Mouse (Mus musculus): ENCODE results near the gene Tmem252.

DNA sequence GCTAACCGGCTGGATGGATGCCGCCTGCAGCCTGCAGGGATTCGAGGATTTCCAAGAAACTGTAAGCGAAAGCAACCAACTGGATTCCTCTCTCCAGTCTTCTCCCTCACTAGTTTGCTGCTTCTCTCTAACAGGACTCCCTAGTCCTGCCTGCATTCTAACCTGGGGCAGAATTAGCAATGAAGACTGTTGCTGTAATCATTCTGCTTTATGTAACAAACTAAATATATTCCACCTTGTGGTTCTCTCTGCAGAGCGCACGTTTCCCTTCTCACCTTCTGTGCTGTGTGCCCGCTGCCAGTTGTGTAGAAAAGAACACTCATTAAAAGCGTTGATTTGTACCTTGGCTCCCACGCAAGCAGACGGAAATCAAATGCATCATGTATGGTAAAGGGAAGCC is 37.2 kb upstream of the Tmem252 start:
- TF ChIP-seq CTCF (IDR thresholded peaks at IDR 0.05; ENCODE audit: control insufficient read depth, insufficient read depth, low read length) (no peak), POLR2A (IDR thresholded peaks at IDR 0.05; ENCODE audit: borderline replicate concordance, control insufficient read depth, low read depth, low read length) (no peak)
